Mouse (Mus musculus): ENCODE measurements at regions not wholly inside any gene's neighbourhood (a gene's known extent, or its start where the extent isn't known, plus 50 kb on each side); places are given as distances from the start of the nearest gene placed in this dataset.
A peak's percentile ranks its signal among the peaks of the same experiment; 100 is the strongest.

- H3K36me3 ChIP-seq (ENCODE audit: control insufficient read depth, insufficient read depth, low read length), result no peaks in the 10 kb centered on the region
- H3K9me3 ChIP-seq (ENCODE audit: control insufficient read depth, low read length), result no peaks in the 10 kb centered on the region
- H3K4me3 ChIP-seq (ENCODE audit: low read length), result no peak overlapping the region
- ATAC-seq, result no peak
- H3K9ac ChIP-seq (ENCODE audit: low read depth, low read length), result no peak overlapping the region
- H3K27me3 ChIP-seq (replicated peaks; ENCODE audit: control insufficient read depth, insufficient read depth, low read length), result no peaks in the 10 kb centered on the region
- no peak overlapping the region for H3K27ac ChIP-seq (ENCODE audit: low read length)
- no peaks in the 10 kb centered on the region for H3K4me1 ChIP-seq (ENCODE audit: control insufficient read depth, insufficient read depth, low read length)
- no peak overlapping the region for H3K4me2 ChIP-seq (ENCODE audit: low read depth, low read length)
- WGBS, result 90% methylated on average over 4 of the region's 4 CpGs
These were observed 469.2 kb downstream of the Hsfy2 start for GRCm38 (mm10) chr1:56168063-56168462.

GRCm38 (mm10) chr1:56165228-56165627 is 472.0 kb downstream of the Hsfy2 start:
- Histone ChIP-seq H3K9me3 (ENCODE audit: control insufficient read depth, low read length) (no peaks in the 10 kb centered on the region), H3K27me3 (replicated peaks; ENCODE audit: control insufficient read depth, insufficient read depth, low read length) (no peaks in the 10 kb centered on the region), H3K9ac (ENCODE audit: low read depth, low read length) (no peak overlapping the region), H3K4me2 (ENCODE audit: low read depth, low read length) (no peak overlapping the region), H3K4me3 (ENCODE audit: low read length) (no peak overlapping the region), H3K36me3 (ENCODE audit: control insufficient read depth, insufficient read depth, low read length) (no peaks in the 10 kb centered on the region), H3K4me1 (ENCODE audit: control insufficient read depth, insufficient read depth, low read length) (no peaks in the 10 kb centered on the region), H3K27ac (ENCODE audit: low read length) (no peak overlapping the region)
- 44% methylated on average over 2 of the region's 2 CpGs for WGBS
- peak; percentile 80 for ATAC-seq

- 97% methylated on average over 2 of the region's 2 CpGs for WGBS
- Histone ChIP-seq H3K9ac (ENCODE audit: low read depth, low read length) (no peak overlapping the region), H3K9me3 (ENCODE audit: control insufficient read depth, low read length) (no peaks in the 10 kb centered on the region), H3K27me3 (replicated peaks; ENCODE audit: control insufficient read depth, insufficient read depth, low read length) (no peaks in the 10 kb centered on the region), H3K4me3 (ENCODE audit: low read length) (no peak overlapping the region), H3K36me3 (ENCODE audit: control insufficient read depth, insufficient read depth, low read length) (no peaks in the 10 kb centered on the region), H3K4me2 (ENCODE audit: low read depth, low read length) (no peak overlapping the region), H3K4me1 (ENCODE audit: control insufficient read depth, insufficient read depth, low read length) (no peaks in the 10 kb centered on the region), H3K27ac (ENCODE audit: low read length) (no peak overlapping the region)
- no peak for ATAC-seq
These were observed 472.9 kb downstream of the Hsfy2 start for GRCm38 (mm10) chr1:56164366-56164765.

- ATAC-seq, result no peak
- Histone ChIP-seq H3K27me3 (replicated peaks; ENCODE audit: control insufficient read depth, insufficient read depth, low read length) (no peaks in the 10 kb centered on the region), H3K27ac (ENCODE audit: low read length) (no peak overlapping the region), H3K9me3 (ENCODE audit: control insufficient read depth, low read length) (no peaks in the 10 kb centered on the region), H3K4me3 (ENCODE audit: low read length) (no peak overlapping the region), H3K4me1 (ENCODE audit: control insufficient read depth, insufficient read depth, low read length) (no peaks in the 10 kb centered on the region), H3K36me3 (ENCODE audit: control insufficient read depth, insufficient read depth, low read length) (no peaks in the 10 kb centered on the region), H3K4me2 (ENCODE audit: low read depth, low read length) (no peak overlapping the region), H3K9ac (ENCODE audit: low read depth, low read length) (no peak overlapping the region)
- 56% methylated on average over 7 of the region's 7 CpGs for WGBS
These were observed 506.3 kb downstream of the Hsfy2 start for GRCm38 (mm10) chr1:56130951-56131350.

GRCm38 (mm10) chr1:56089254-56089834 is 547.9 kb downstream of the Hsfy2 start:
- ATAC-seq, result peak; percentile 62

GRCm38 (mm10) chr1:56088357-56088756 is 548.9 kb downstream of the Hsfy2 start:
- Histone ChIP-seq H3K9ac (ENCODE audit: low read depth, low read length) (no peak overlapping the region), H3K4me3 (ENCODE audit: low read length) (no peak overlapping the region), H3K36me3 (ENCODE audit: control insufficient read depth, insufficient read depth, low read length) (no peaks in the 10 kb centered on the region), H3K27ac (ENCODE audit: low read length) (no peak overlapping the region), H3K4me1 (ENCODE audit: control insufficient read depth, insufficient read depth, low read length) (no peaks in the 10 kb centered on the region), H3K9me3 (ENCODE audit: control insufficient read depth, low read length) (no peaks in the 10 kb centered on the region), H3K4me2 (ENCODE audit: low read depth, low read length) (no peak overlapping the region), H3K27me3 (replicated peaks; ENCODE audit: control insufficient read depth, insufficient read depth, low read length) (no peaks in the 10 kb centered on the region)
- ATAC-seq, result no peak
- WGBS, result 54% methylated on average over 1 of the region's 1 CpGs

More at GRCm38 (mm10) chr1:56089254-56089834, 547.9 kb downstream of the Hsfy2 start:
- H3K9me3 ChIP-seq (ENCODE audit: control insufficient read depth, low read length), result no peaks in the 10 kb centered on the region
- H3K4me1 ChIP-seq (ENCODE audit: control insufficient read depth, insufficient read depth, low read length), result no peaks in the 10 kb centered on the region
- no peak overlapping the region for H3K27ac ChIP-seq (ENCODE audit: low read length)
- H3K4me2 ChIP-seq (ENCODE audit: low read depth, low read length), result no peak overlapping the region
- no peak overlapping the region for H3K4me3 ChIP-seq (ENCODE audit: low read length)
- H3K27me3 ChIP-seq (replicated peaks; ENCODE audit: control insufficient read depth, insufficient read depth, low read length), result no peaks in the 10 kb centered on the region
- no peak overlapping the region for H3K9ac ChIP-seq (ENCODE audit: low read depth, low read length)
- 41% methylated on average over 4 of the region's 4 CpGs for WGBS
- no peaks in the 10 kb centered on the region for H3K36me3 ChIP-seq (ENCODE audit: control insufficient read depth, insufficient read depth, low read length)

GRCm38 (mm10) chr1:56076757-56077156 is 560.5 kb downstream of the Hsfy2 start:
- 80% methylated on average over 1 of the region's 1 CpGs for WGBS

GRCm38 (mm10) chr1:56072255-56072654 is 565.0 kb downstream of the Hsfy2 start:
- 87% methylated on average over 2 of the region's 2 CpGs for WGBS
- H3K9me3 ChIP-seq (ENCODE audit: control insufficient read depth, low read length), result no peaks in the 10 kb centered on the region

More at GRCm38 (mm10) chr1:56076757-56077156, 560.5 kb downstream of the Hsfy2 start:
- no peaks in the 10 kb centered on the region for H3K9me3 ChIP-seq (ENCODE audit: control insufficient read depth, low read length)
- no peaks in the 10 kb centered on the region for H3K4me1 ChIP-seq (ENCODE audit: control insufficient read depth, insufficient read depth, low read length)
- no peak overlapping the region for H3K4me3 ChIP-seq (ENCODE audit: low read length)
- no peak overlapping the region for H3K4me2 ChIP-seq (ENCODE audit: low read depth, low read length)
- no peaks in the 10 kb centered on the region for H3K27me3 ChIP-seq (replicated peaks; ENCODE audit: control insufficient read depth, insufficient read depth, low read length)
- no peak overlapping the region for H3K27ac ChIP-seq (ENCODE audit: low read length)
- H3K36me3 ChIP-seq (ENCODE audit: control insufficient read depth, insufficient read depth, low read length), result no peaks in the 10 kb centered on the region
- no peak overlapping the region for H3K9ac ChIP-seq (ENCODE audit: low read depth, low read length)
- no peak for ATAC-seq

GRCm38 (mm10) chr1:56063474-56063873 is 573.8 kb downstream of the Hsfy2 start:
- no peak overlapping the region for H3K4me2 ChIP-seq (ENCODE audit: low read depth, low read length)
- no peaks in the 10 kb centered on the region for H3K27me3 ChIP-seq (replicated peaks; ENCODE audit: control insufficient read depth, insufficient read depth, low read length)
- H3K9ac ChIP-seq (ENCODE audit: low read depth, low read length), result no peak overlapping the region
- H3K4me1 ChIP-seq (ENCODE audit: control insufficient read depth, insufficient read depth, low read length), result no peaks in the 10 kb centered on the region
- no peaks in the 10 kb centered on the region for H3K36me3 ChIP-seq (ENCODE audit: control insufficient read depth, insufficient read depth, low read length)
- H3K27ac ChIP-seq (ENCODE audit: low read length), result no peak overlapping the region
- no peak for ATAC-seq
- WGBS, result 72% methylated on average over 3 of the region's 3 CpGs
- H3K9me3 ChIP-seq (ENCODE audit: control insufficient read depth, low read length), result no peaks in the 10 kb centered on the region
- no peak overlapping the region for H3K4me3 ChIP-seq (ENCODE audit: low read length)

More at GRCm38 (mm10) chr1:56072255-56072654, 565.0 kb downstream of the Hsfy2 start:
- H3K27ac ChIP-seq (ENCODE audit: low read length), result no peak overlapping the region
- no peak overlapping the region for H3K4me2 ChIP-seq (ENCODE audit: low read depth, low read length)
- no peak overlapping the region for H3K9ac ChIP-seq (ENCODE audit: low read depth, low read length)
- no peaks in the 10 kb centered on the region for H3K27me3 ChIP-seq (replicated peaks; ENCODE audit: control insufficient read depth, insufficient read depth, low read length)
- H3K4me1 ChIP-seq (ENCODE audit: control insufficient read depth, insufficient read depth, low read length), result no peaks in the 10 kb centered on the region
- no peaks in the 10 kb centered on the region for H3K36me3 ChIP-seq (ENCODE audit: control insufficient read depth, insufficient read depth, low read length)
- ATAC-seq, result no peak
- H3K4me3 ChIP-seq (ENCODE audit: low read length), result no peak overlapping the region

Data from intestine, embryonic 16.5 days (tissue).